Mouse (Mus musculus) thymus, postnatal 10 days (tissue): ENCODE results near the gene Hist1h2ab.

Experiments
- DNase-seq, 2 experiments: peaks; one replicate each; pipeline ENCODE4 v3.0.0; 2021; ENCODE audit warnings: low spot score in 2 of 2

Gene Hist1h2ab

GRCm38 (mm10) chr13:23772561-23773313 is 21.8 kb downstream of the Hist1h2ab start:
- no peak for DNase-seq

- DNase-seq = no peak
Measured at GRCm38 (mm10) chr13:23778339-23778738, 27.4 kb downstream of the Hist1h2ab start.

GRCm38 (mm10) chr13:23779025-23779424 is 28.1 kb downstream of the Hist1h2ab start:
- no peak for DNase-seq

- DNase-seq = peak in 1 of 2 experiments; percentile 63
Measured at GRCm38 (mm10) chr13:23792520-23792919, 41.6 kb downstream of the Hist1h2ab start.

- DNase-seq = no peak
Measured at GRCm38 (mm10) chr13:23799405-23799804, 48.5 kb downstream of the Hist1h2ab start.
